Mouse (Mus musculus) liver, embryonic 18 days (tissue): ENCODE data around the gene 3110070M22Rik. TPM values are rescaled to one million over a fixed set of nuclear protein-coding genes. Genes with fewer than 3 reads are reported as not detected.

ENCODE experiments used
- polyA plus RNA-seq: library from polyadenylated mRNA; depleted of rRNA; stranded (reverse); fragments of >200 nt; gene quantifications from 2 replicates; pipeline ENCODE4 v1.2.3, GENCODE M21; 2012; rRNA removed

Gene 3110070M22Rik
- 0.06 and 0.21 TPM in 2 replicates for polyA plus RNA-seq

DNA sequence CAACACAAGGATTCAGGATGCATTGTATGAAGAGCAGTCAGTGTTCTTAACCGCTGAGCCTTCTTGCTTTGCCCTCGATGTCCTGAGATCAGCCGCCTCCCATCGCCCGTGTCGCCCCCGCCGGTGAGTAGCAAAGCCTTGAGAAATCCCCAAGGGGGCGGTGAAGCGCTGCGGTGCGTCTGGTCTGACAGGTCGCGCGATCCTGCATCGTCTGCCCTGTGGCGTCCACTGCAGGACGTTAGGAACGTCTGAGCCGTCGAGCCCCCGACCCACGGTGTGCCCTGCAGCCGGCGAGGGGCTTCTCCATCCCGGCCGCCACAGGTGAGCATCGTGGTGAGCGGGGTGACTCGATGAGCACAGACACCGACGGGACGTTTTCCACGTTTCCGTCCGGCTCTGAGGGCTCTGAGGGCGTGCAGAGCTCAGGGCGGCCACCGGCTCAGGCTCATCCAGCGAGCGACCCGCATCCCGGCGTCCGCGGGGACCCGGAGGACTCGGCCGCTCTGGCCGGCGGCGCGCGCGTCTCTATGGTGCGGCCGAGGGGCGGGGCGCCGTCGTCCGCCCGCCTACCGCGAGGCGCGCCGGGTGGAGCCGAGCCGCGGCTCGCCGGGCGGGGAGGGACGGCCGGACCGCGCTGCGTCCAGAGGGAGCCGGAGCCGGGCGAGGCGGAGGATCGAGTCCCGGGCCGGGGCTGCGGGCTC lies at the start of gene 3110070M22Rik, which contains the start of gene Tmem267:
3110070M22Rik (minus strand) TSS at position 504 of the 701 bp plus-strand sequence.
Tmem267 (plus strand) TSS at position 160 of the 701 bp plus-strand sequence.

DNA sequence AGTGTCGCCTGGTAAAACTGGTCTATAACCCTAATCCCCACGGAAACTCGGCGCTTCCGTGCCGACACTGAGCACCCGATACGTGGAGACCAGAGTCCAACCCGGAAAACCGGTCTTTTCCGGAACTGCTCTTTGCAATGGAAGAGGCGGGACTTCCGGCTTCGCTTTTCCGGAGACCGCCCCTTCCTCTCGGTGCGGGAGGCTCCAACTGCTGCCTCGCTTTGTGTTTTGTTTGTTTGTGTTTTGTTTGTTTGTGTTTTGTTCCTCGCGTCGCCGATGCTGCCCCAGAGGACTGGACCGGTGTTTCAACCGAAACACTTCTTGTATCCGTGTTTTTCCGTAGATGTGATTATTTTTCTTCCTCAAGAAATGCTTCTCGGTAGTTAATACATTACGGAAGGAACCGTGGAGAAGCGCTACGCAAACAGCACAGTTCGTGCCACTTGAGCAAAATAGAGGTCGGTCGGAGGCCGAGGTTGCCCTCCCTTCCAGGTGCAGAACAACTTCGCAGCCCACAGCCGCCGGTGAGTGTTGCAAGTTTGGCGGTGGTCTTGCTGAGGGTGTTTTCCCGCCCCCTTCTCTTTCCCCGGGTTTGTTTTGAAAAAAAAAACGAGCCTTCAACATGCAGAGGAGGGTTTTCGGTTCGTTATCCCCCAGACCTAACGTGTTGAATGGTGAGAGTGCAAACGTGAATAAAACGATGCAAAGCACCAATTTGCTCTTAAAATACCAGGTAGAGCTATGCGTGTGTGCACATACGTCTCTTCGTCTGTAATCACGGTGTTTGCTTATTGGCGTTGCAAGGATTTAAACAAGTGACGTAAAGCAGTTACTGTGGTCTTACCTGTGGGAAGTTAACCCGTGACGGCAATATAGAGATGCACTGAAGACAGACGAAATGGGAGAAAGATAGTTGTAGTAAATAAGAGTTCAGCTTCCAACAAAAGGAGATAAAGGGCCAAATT lies 25.3 kb downstream of the 3110070M22Rik start, which contains the start of gene 4833420G17Rik:
4833420G17Rik (plus strand) TSS at position 173 of the 965 bp plus-strand sequence.

Other genes starting within 250 kb of the 3110070M22Rik start
- 14.6 and 15.4 TPM in 2 replicates for gene Paip1, start 59.8 kb downstream of the 3110070M22Rik start, polyA plus RNA-seq
- gene 4833420G17Rik, start 25.6 kb downstream of the 3110070M22Rik start, polyA plus RNA-seq, result 18.0 and 22.2 TPM in 2 replicates
- 1.5 and 6.3 TPM in 2 replicates for gene Tmem267, start 344 bp downstream of the 3110070M22Rik start, polyA plus RNA-seq
- gene Ccl28, start 135.4 kb upstream of the 3110070M22Rik start, polyA plus RNA-seq, result 0.01 and 0.08 TPM in 2 replicates
- 124 and 151 TPM in 2 replicates for gene Hmgcs1, start 202.0 kb upstream of the 3110070M22Rik start, polyA plus RNA-seq